13 mouse cellular contexts compared by ENCODE assay signal in genomic region chr6:72503939-72504338, GRCm38 (mm10). TPM values are rescaled to one million over a fixed set of nuclear protein-coding genes. Genes with fewer than 3 reads are reported as not detected.
DNase-seq lines count a peak whose midpoint lies in the region; ATAC-seq and TF ChIP-seq lines count a peak whose summit lies in the region.
"Had no signal": no experiment of that assay in that cellular context is flagged by ENCODE, and none has a peak within 500 bp of the region (broad histone marks: within the 10 kb centered on the region; RNA-seq: fewer than 3 reads in every experiment).

No protein-coding gene starts in this region.

- peaks cover 22% of the 10 kb centered on the region for H3K4me1 ChIP-seq in kidney, adult 2 months (ENCODE audit: control insufficient read depth, insufficient read depth, low read length)
- H3K4me1 ChIP-seq in kidney, embryonic 15.5 days = peaks cover 4% of the 10 kb centered on the region; the same call in 1 of the 2 replicates
- no peaks in the 10 kb centered on the region for H3K4me1 ChIP-seq in intestine, embryonic 15.5 days (replicated peaks)
- H3K4me1 ChIP-seq in lung, postnatal 0 days (ENCODE audit: insufficient read depth, low read depth, low read length) = no peaks in the 10 kb centered on the region
- H3K4me1 ChIP-seq in cerebellum, adult 2 months (ENCODE audit: control insufficient read depth, insufficient read depth, low read length) = no peaks in the 10 kb centered on the region

- no peak overlapping the region for H3K9ac ChIP-seq in kidney, embryonic 15.5 days
- H3K9ac ChIP-seq in intestine, embryonic 15.5 days = no peak overlapping the region
- H3K9ac ChIP-seq in lung, postnatal 0 days (replicated peaks; ENCODE audit: low read depth) = no peak overlapping the region

- no peaks in the 10 kb centered on the region for H3K27me3 ChIP-seq in kidney, adult 2 months (replicated peaks; ENCODE audit: control insufficient read depth, insufficient read depth, low read length)
- no peaks in the 10 kb centered on the region for H3K27me3 ChIP-seq in kidney, embryonic 15.5 days
- no peaks in the 10 kb centered on the region for H3K27me3 ChIP-seq in intestine, embryonic 15.5 days (replicated peaks)
- no peaks in the 10 kb centered on the region for H3K27me3 ChIP-seq in lung, postnatal 0 days (replicated peaks; ENCODE audit: insufficient read depth, low read length)
- no peaks in the 10 kb centered on the region; the same call in 1 of the 2 replicates for H3K27me3 ChIP-seq in cerebellum, adult 2 months (ENCODE audit: control insufficient read depth, insufficient read depth, low read length)

- no peak overlapping the region for H3K4me3 ChIP-seq in kidney, adult 2 months (ENCODE audit: insufficient read depth, low read depth, low read length)
- no peak overlapping the region for H3K4me3 ChIP-seq in kidney, embryonic 15.5 days (replicated peaks)
- H3K4me3 ChIP-seq in intestine, embryonic 15.5 days (replicated peaks) = no peak overlapping the region
- no peak overlapping the region for H3K4me3 ChIP-seq in lung, postnatal 0 days (ENCODE audit: low read depth, low read length)
- H3K4me3 ChIP-seq in cerebellum, adult 2 months (replicated peaks; ENCODE audit: insufficient read depth, low read depth, low read length) = no peak overlapping the region

- TF ChIP-seq POLR2A in kidney, adult 2 months (IDR thresholded peaks at IDR 0.05; ENCODE audit: low read depth, low read length) = no peak
- no peak for TF ChIP-seq POLR2A in cerebellum, adult 2 months (IDR thresholded peaks at IDR 0.05; ENCODE audit: borderline replicate concordance, insufficient read depth, low read length)

- H3K9me3 ChIP-seq in kidney, embryonic 15.5 days (replicated peaks) = no peaks in the 10 kb centered on the region
- H3K9me3 ChIP-seq in intestine, embryonic 15.5 days = no peaks in the 10 kb centered on the region
- H3K9me3 ChIP-seq in lung, postnatal 0 days (ENCODE audit: low read length) = no peaks in the 10 kb centered on the region

- TF ChIP-seq CTCF in kidney, adult 2 months (conservative IDR thresholded peaks at IDR 0.05; ENCODE audit: insufficient read depth, insufficient read length, low read depth, low read length) = no peak
- no peak for TF ChIP-seq CTCF in lung, postnatal 0 days (IDR thresholded peaks at IDR 0.05)
- TF ChIP-seq CTCF in cerebellum, adult 2 months (IDR thresholded peaks at IDR 0.05; ENCODE audit: borderline replicate concordance, insufficient read depth, low read depth, low read length) = no peak

- H3K27ac ChIP-seq in kidney, adult 2 months (ENCODE audit: insufficient read depth, low read depth, low read length) = peak overlapping the region; percentile 12; the same call in 1 of the 2 replicates
- no peak overlapping the region for H3K27ac ChIP-seq in kidney, embryonic 15.5 days
- H3K27ac ChIP-seq in intestine, embryonic 15.5 days = no peak overlapping the region
- no peak overlapping the region for H3K27ac ChIP-seq in lung, postnatal 0 days (ENCODE audit: low read length)
- no peak overlapping the region for H3K27ac ChIP-seq in cerebellum, adult 2 months (ENCODE audit: insufficient read depth, low read length)

- no peak for ATAC-seq in kidney, embryonic 15.5 days (replicated peaks; ENCODE audit: low FRiP score)
- ATAC-seq in intestine, embryonic 15.5 days = peak; percentile 53; the same call in 1 of the 2 replicates
- 0 out of 2 replicates have a peak, but pooled peaks have one; percentile 31 for ATAC-seq in lung, postnatal 0 days

- H3K4me2 ChIP-seq in kidney, embryonic 15.5 days = no peak overlapping the region
- H3K4me2 ChIP-seq in intestine, embryonic 15.5 days (replicated peaks) = no peak overlapping the region
- no peak overlapping the region for H3K4me2 ChIP-seq in lung, postnatal 0 days (replicated peaks; ENCODE audit: low read depth, low read length)
- H3K4me2 ChIP-seq: midbrain, embryonic 11.5 days had no signal

- peak; percentile 32; the same call in 1 of the 2 replicates for TF ChIP-seq EP300 in lung, postnatal 0 days (IDR thresholded peaks at IDR 0.05)

- DNase-seq in kidney, adult 2 months = peak; percentile 84
- peak; percentile 61 for DNase-seq in adrenal gland, adult 8-10 months
- DNase-seq in lung, postnatal 0 days (ENCODE audit: low spot score) = peak; percentile 54
- no peak for DNase-seq in embryo, embryonic 11 days
- DNase-seq in thymus, postnatal 0 days (ENCODE audit: low spot score) = no peak
- no peak for DNase-seq in cerebellum, adult 2 months
- DNase-seq: liver; right cerebral cortex, postnatal 25 days had no signal

- 67% methylated on average over 2 of the region's 2 CpGs for WGBS in kidney, adult 2 months
- WGBS in kidney, embryonic 15.5 days = 80% methylated on average over 2 of the region's 2 CpGs
- WGBS in intestine, embryonic 15.5 days = 77% methylated on average over 2 of the region's 2 CpGs
- 77% methylated on average over 2 of the region's 2 CpGs for WGBS in lung, postnatal 0 days
- 78% methylated on average over 2 of the region's 2 CpGs for WGBS in cerebellum, adult 2 months

- no peaks in the 10 kb centered on the region for H3K36me3 ChIP-seq in kidney, adult 2 months (ENCODE audit: control insufficient read depth, insufficient read depth, low read length)
- H3K36me3 ChIP-seq in kidney, embryonic 15.5 days = no peaks in the 10 kb centered on the region
- no peaks in the 10 kb centered on the region for H3K36me3 ChIP-seq in intestine, embryonic 15.5 days
- no peaks in the 10 kb centered on the region for H3K36me3 ChIP-seq in lung, postnatal 0 days (ENCODE audit: insufficient read depth, low read length)

RNA-seq across cellular contexts. Expression of gene Sh2d6, which starts 17.6 kb away (rescaled TPM):
- 0.09 and 0.12 TPM in 2 replicates for polyA plus RNA-seq in kidney, adult 2 months (2012; rRNA removed)
- 0.13 and 0.14 TPM in 2 replicates for polyA plus RNA-seq in kidney, embryonic 15.5 days (2015; fragmentation: Nextera tagmentation; extraction: Ambion mirVana)
- under 1 TPM; 0.43 to 0.52 (median 0.47) TPM for total RNA-seq in adrenal gland, adult 8-10 months (2022)
- 0.16 TPM in 1 of 2 replicates, not detected in the other for polyA plus RNA-seq in intestine, embryonic 15.5 days (2015; fragmentation: Nextera tagmentation; extraction: Ambion mirVana)
- not detected in 2 replicates for polyA plus RNA-seq in lung, postnatal 0 days (2015; fragmentation: Nextera tagmentation; extraction: Ambion mirVana)
- polyA plus RNA-seq in thymus, postnatal 0 days (2015; fragmentation: Nextera tagmentation; extraction: Ambion mirVana) = 0.14 and 0.23 TPM in 2 replicates
- polyA plus RNA-seq in cerebellum, adult 2 months (2012; rRNA removed) = 0.78 and 0.79 TPM in 2 replicates
- total RNA-seq: common myeloid progenitor, adult 5-6 weeks; ES-E14 had no signal

RNA-seq across cellular contexts. Expression of gene Capg, which starts 40.3 kb away (rescaled TPM):
- 64.3 and 70.9 TPM in 2 replicates for polyA plus RNA-seq in kidney, adult 2 months (2012; rRNA removed)
- 68.4 and 70.7 TPM in 2 replicates for polyA plus RNA-seq in kidney, embryonic 15.5 days (2015; fragmentation: Nextera tagmentation; extraction: Ambion mirVana)
- total RNA-seq in adrenal gland, adult 8-10 months (2022) = 100 to 1,000 TPM in 1 of 4 experiments, 10 to 100 TPM in 3; 49.1 to 110 (median 82.0) TPM
- 33.5 and 36.0 TPM in 2 replicates for polyA plus RNA-seq in intestine, embryonic 15.5 days (2015; fragmentation: Nextera tagmentation; extraction: Ambion mirVana)
- 136 and 148 TPM in 2 replicates for polyA plus RNA-seq in lung, postnatal 0 days (2015; fragmentation: Nextera tagmentation; extraction: Ambion mirVana)
- polyA plus RNA-seq in thymus, postnatal 0 days (2015; fragmentation: Nextera tagmentation; extraction: Ambion mirVana) = 62.4 and 63.4 TPM in 2 replicates
- 3.6 and 4.8 TPM in 2 replicates for polyA plus RNA-seq in cerebellum, adult 2 months (2012; rRNA removed)

Comparison
In these comparisons a context has a peak if more than half of its experiments do, and no peak if none do; other contexts are left out.
1. DNase-seq: peak in kidney, adult 2 months (single experiment), adrenal gland, adult 8-10 months (single experiment) and lung, postnatal 0 days (single experiment); none in embryo, embryonic 11 days (single experiment), thymus, postnatal 0 days (single experiment) and cerebellum, adult 2 months (0 of 2).